Mouse (Mus musculus) right cerebral cortex, postnatal 25 days (tissue): ENCODE data around the gene Gpr62.
"Not testable (repeated sequence)": the region's sequence is repeated elsewhere in the genome, so short reads cannot be mapped to it uniquely, and the experiment has no call there.

Source experiments
- DNase-seq: peaks from one replicate; pipeline ENCODE4 v3.0.0; 2022

Gpr62 gene

GRCm38 (mm10) chr9:106465571-106466200, at the start of gene Gpr62:
TSS of gene Gpr62 (minus strand) at chr9:106465938.
- peak; percentile 46 for DNase-seq

- no peak for DNase-seq
Observed at GRCm38 (mm10) chr9:106514273-106514672, 48.5 kb upstream of the Gpr62 start, which contains the start of gene Iqcf5. TSS of gene Iqcf5 (plus strand) at chr9:106514573.

- no peak for DNase-seq
Observed at GRCm38 (mm10) chr9:106513566-106513965, 47.8 kb upstream of the Gpr62 start.

GRCm38 (mm10) chr9:106512729-106513450, 47.2 kb upstream of the Gpr62 start:
- DNase-seq: no peak

- DNase-seq: no peak
Observed at GRCm38 (mm10) chr9:106509356-106509755, 43.6 kb upstream of the Gpr62 start.

- no peak for DNase-seq
Observed at GRCm38 (mm10) chr9:106504246-106504645, 38.5 kb upstream of the Gpr62 start.

- no peak for DNase-seq
Observed at GRCm38 (mm10) chr9:106501846-106502245, 36.1 kb upstream of the Gpr62 start.

GRCm38 (mm10) chr9:106499667-106500066, 33.9 kb upstream of the Gpr62 start, which contains the start of gene Iqcf1:
TSS of gene Iqcf1 (plus strand) at chr9:106499967.
- no peak for DNase-seq

- not testable (repeated sequence) for DNase-seq
Observed at GRCm38 (mm10) chr9:106487602-106488001, 21.9 kb upstream of the Gpr62 start.

- no peak for DNase-seq
Observed at GRCm38 (mm10) chr9:106485076-106485475, 19.3 kb upstream of the Gpr62 start.

- peak; percentile 0 for DNase-seq
Observed at GRCm38 (mm10) chr9:106483606-106484005, 17.9 kb upstream of the Gpr62 start.

- no peak for DNase-seq
Observed at GRCm38 (mm10) chr9:106483136-106483535, 17.4 kb upstream of the Gpr62 start.

GRCm38 (mm10) chr9:106482578-106483115, 16.9 kb upstream of the Gpr62 start:
- DNase-seq: peak; percentile 3

GRCm38 (mm10) chr9:106481676-106482075, 15.9 kb upstream of the Gpr62 start:
- peak; percentile 1 for DNase-seq

- no peak for DNase-seq
Observed at GRCm38 (mm10) chr9:106481075-106481474, 15.3 kb upstream of the Gpr62 start.

GRCm38 (mm10) chr9:106480541-106480940, 14.8 kb upstream of the Gpr62 start:
- peak; percentile 0 for DNase-seq

GRCm38 (mm10) chr9:106478101-106478500, 12.4 kb upstream of the Gpr62 start:
- no peak for DNase-seq

GRCm38 (mm10) chr9:106477649-106478048, 11.9 kb upstream of the Gpr62 start:
- DNase-seq: no peak

GRCm38 (mm10) chr9:106476924-106477484, 11.3 kb upstream of the Gpr62 start, which contains the start of gene Parp3:
TSS of gene Parp3 (minus strand) at chr9:106476949.
- DNase-seq: peak; percentile 99

- peak; percentile 11 for DNase-seq
Observed at GRCm38 (mm10) chr9:106476002-106476923, 10.5 kb upstream of the Gpr62 start.

- DNase-seq: no peak
Observed at GRCm38 (mm10) chr9:106475663-106476001, 9.9 kb upstream of the Gpr62 start, which contains the start of gene Rrp9. TSS of gene Rrp9 (plus strand) at chr9:106475963.

GRCm38 (mm10) chr9:106475046-106475445, 9.3 kb upstream of the Gpr62 start:
- peak; percentile 2 for DNase-seq
